Mouse (Mus musculus) midbrain, postnatal 0 days (tissue): ENCODE results near the gene Sdk2. TPM values are rescaled to one million over a fixed set of nuclear protein-coding genes. Genes with fewer than 3 reads are reported as not detected.
A peak's percentile ranks its signal among the peaks of the same experiment; 100 is the strongest.

ENCODE experiments used
- ATAC-seq: fragments of 200-750 bp; cut with Nextera tagmentation; 2 replicates; pipeline ENCODE4 v1.8.0; 2017; ENCODE audit warnings: moderate number of reproducible peaks, mild to moderate bottlenecking, moderate TSS enrichment, moderate library complexity; ENCODE audit not compliant: low FRiP score
- DNase-seq: peaks from one replicate; pipeline ENCODE4 v3.0.0-alpha.2; 2015; ENCODE audit warnings: low spot score
- H3K27ac ChIP-seq: fragments of 300-500 bp; sonication (generic); 2 replicates; pipeline ENCODE4 v1.5.1; 2014; ENCODE audit warnings: low read depth, mild to moderate bottlenecking, low read length, mixed read lengths
- H3K27me3 ChIP-seq: fragments of 300-500 bp; sonication (generic); 2 replicates; pipeline ENCODE4 v1.6.1; 2014; ENCODE audit warnings: low read length, control low read depth, mixed read lengths; ENCODE audit not compliant: insufficient read depth
- H3K36me3 ChIP-seq: fragments of 300-500 bp; sonication (generic); 2 replicates; pipeline ENCODE4 v1.6.1; 2014; ENCODE audit warnings: low read length, control low read depth, mixed read lengths; ENCODE audit not compliant: insufficient read depth
- H3K4me1 ChIP-seq: fragments of 300-500 bp; sonication (generic); 2 replicates; pipeline ENCODE4 v1.6.1; 2014; ENCODE audit warnings: mild to moderate bottlenecking, control low read depth, antibody characterized with exemption, low read length, mixed read lengths; ENCODE audit not compliant: insufficient read depth
- H3K4me2 ChIP-seq: fragments of 300-500 bp; sonication (generic); 2 replicates; pipeline ENCODE4 v1.6.1; 2014; ENCODE audit warnings: low read depth, mild to moderate bottlenecking, low read length, mixed read lengths; ENCODE audit not compliant: poor library complexity, severe bottlenecking
- H3K4me3 ChIP-seq: fragments of 300-500 bp; sonication (generic); 2 replicates; pipeline ENCODE4 v1.5.1; 2014; ENCODE audit warnings: low read depth, mild to moderate bottlenecking, low read length, moderate library complexity
- H3K9ac ChIP-seq: fragments of 300-500 bp; sonication (generic); replicated peaks from 2 replicates; pipeline ENCODE4 v1.6.1; 2014; ENCODE audit warnings: mild to moderate bottlenecking, low read length, moderate library complexity, mixed read lengths; ENCODE audit not compliant: poor library complexity, severe bottlenecking
- H3K9me3 ChIP-seq: fragments of 300-500 bp; sonication (generic); 2 replicates; pipeline ENCODE4 v1.6.1; 2016; ENCODE audit warnings: low read length, control low read depth
- CTCF ChIP-seq: IDR thresholded peaks from 2 replicates; pipeline ENCODE4 v1.5.1; 2016; ENCODE audit warnings: antibody characterized with exemption, mild to moderate bottlenecking
- WGBS: fragments of 180-500 bp; shearing (Covaris S2); extraction: QIAGEN DNeasy Blood & Tissue Kit; methylation state at CpG from one replicate; pipeline ENCODE4 v1.1.7; 2014; 5-methylcytosine and 5-hydroxymethylcytosine counted together
- polyA plus RNA-seq: library from polyadenylated mRNA; unstranded; fragments of >200 nt; fragmentation: Nextera tagmentation; extraction: Ambion mirVana; gene quantifications from 2 replicates; pipeline ENCODE4 v1.2.1, GENCODE M21; 2015
- total RNA-seq: library from RNA; depleted of rRNA; stranded (reverse); fragments of >200 nt; gene quantifications from 2 replicates; pipeline ENCODE4 v1.2.3, GENCODE M21; 2014

Gene Sdk2
- total and polyA plus RNA-seq, 2 experiments from 2014 or later = 2.5 to 26.1 TPM

DNA sequence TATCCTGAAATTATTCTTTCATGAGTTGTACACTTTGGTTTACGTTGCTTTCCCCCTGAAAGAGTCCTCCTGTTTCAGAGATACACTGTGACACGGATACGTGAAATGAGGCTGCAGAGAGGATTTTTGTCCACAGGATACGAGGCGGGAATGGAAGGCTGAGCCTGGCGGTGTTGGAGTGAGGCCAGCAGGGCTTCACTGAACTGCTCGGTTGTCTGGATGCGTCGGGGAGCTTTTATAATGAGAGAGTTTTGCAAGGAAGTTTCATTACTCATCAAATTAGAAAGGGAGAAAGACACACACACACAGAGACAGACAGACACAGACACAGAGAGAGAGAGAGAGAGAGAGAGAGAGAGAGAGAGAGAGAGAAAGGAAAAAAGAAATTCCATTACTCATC, 13.8 kb upstream of the Sdk2 start:
- DNase-seq (peak; percentile 55), ATAC-seq (no peak)
- 53% methylated on average over 9 of the region's 9 CpGs for WGBS
- Histone ChIP-seq H3K27me3 (no peaks in the 10 kb centered on the region), H3K27ac (no peak overlapping the region), H3K36me3 (no peaks in the 10 kb centered on the region), H3K9me3 (no peaks in the 10 kb centered on the region), H3K4me1 (no peaks in the 10 kb centered on the region; the same call in 1 of the 2 replicates), H3K4me3 (no peak overlapping the region), H3K4me2 (no peak overlapping the region), H3K9ac (no peak overlapping the region)
- TF ChIP-seq CTCF = no peak

DNA sequence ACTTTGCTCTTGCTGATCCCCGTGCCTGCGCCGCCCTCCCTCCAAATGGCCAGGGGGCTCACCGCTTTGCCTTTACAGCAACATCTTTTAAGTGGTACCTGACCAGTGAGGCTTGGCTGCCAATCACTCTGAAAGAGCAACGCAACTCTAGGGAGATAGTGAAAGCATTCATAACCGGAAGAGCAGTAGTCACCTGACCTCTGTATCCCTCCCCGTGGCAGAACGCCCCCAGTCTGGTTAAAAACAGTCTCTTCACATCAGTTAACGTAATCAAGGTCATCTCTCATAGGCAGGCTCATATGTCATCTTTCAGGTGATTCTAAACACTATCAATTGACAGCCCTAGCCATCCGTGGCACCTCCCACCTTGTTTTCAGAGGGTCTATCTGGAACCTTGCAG, 5.8 kb upstream of the Sdk2 start:
- no peaks in the 10 kb centered on the region for H3K36me3 ChIP-seq
- H3K4me2 ChIP-seq = no peak overlapping the region
- H3K9me3 ChIP-seq = no peaks in the 10 kb centered on the region
- no peak for ATAC-seq
- H3K4me1 ChIP-seq = no peaks in the 10 kb centered on the region
- H3K27ac ChIP-seq = no peak overlapping the region
- no peak for TF ChIP-seq CTCF
- WGBS = 84% methylated on average over 10 of the region's 10 CpGs
- H3K4me3 ChIP-seq = no peak overlapping the region
- no peak overlapping the region for H3K9ac ChIP-seq
- DNase-seq = no peak
- no peaks in the 10 kb centered on the region for H3K27me3 ChIP-seq

DNA sequence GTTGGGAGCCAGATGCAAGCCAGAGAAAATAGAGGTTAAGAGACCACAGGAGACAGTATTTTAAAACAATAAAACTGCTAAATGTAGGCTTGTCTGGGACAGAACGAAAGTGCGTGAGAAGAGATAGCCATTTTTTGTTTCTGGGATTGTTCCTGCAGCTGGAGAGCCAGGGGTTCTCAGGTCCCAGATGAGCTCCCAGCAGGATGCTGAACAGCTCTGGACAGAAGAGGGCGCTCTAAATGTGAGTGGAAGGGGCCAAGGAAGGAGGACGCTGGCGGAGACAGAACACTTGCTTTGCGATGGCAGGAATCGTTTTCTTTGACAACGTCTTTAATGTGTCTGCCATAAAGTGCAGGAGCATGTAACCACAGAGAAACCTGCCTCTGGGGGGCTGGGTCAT, 5.2 kb upstream of the Sdk2 start:
- no peak overlapping the region for H3K4me2 ChIP-seq
- H3K4me3 ChIP-seq = no peak overlapping the region
- H3K9ac ChIP-seq = no peak overlapping the region
- no peaks in the 10 kb centered on the region for H3K27me3 ChIP-seq
- no peaks in the 10 kb centered on the region for H3K9me3 ChIP-seq
- ATAC-seq = no peak
- DNase-seq = no peak
- peak; percentile 63 for TF ChIP-seq CTCF
- H3K36me3 ChIP-seq = no peaks in the 10 kb centered on the region
- no peaks in the 10 kb centered on the region for H3K4me1 ChIP-seq
- H3K27ac ChIP-seq = no peak overlapping the region
- WGBS = 33% methylated on average over 8 of the region's 8 CpGs

DNA sequence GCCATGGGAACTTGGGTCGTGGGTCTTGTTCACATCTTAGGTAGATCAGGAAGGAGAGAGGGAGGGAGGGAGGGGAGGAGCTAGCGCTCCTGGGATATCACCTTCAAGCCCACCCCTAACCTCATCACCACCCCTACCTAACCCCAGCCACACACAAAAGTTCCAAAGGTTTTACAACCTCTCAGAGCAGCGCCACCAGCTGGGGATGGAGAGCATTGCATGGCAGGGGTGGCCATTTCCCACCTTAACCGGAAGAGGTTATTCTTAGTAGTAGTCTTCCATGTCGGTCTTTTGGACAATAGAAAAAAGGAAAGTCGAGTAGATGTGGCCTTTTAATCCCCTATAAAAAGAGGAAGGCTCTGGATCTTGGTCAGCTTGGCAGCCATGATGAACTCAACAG, 4.0 kb upstream of the Sdk2 start:
- 67% methylated on average over 6 of the region's 6 CpGs for WGBS
- Histone ChIP-seq H3K4me2 (no peak overlapping the region), H3K9me3 (no peaks in the 10 kb centered on the region), H3K4me3 (no peak overlapping the region), H3K27ac (no peak overlapping the region), H3K27me3 (no peaks in the 10 kb centered on the region), H3K36me3 (no peaks in the 10 kb centered on the region), H3K9ac (no peak overlapping the region), H3K4me1 (no peaks in the 10 kb centered on the region)
- no peak for DNase-seq
- no peak for ATAC-seq
- peak; percentile 55 for TF ChIP-seq CTCF

DNA sequence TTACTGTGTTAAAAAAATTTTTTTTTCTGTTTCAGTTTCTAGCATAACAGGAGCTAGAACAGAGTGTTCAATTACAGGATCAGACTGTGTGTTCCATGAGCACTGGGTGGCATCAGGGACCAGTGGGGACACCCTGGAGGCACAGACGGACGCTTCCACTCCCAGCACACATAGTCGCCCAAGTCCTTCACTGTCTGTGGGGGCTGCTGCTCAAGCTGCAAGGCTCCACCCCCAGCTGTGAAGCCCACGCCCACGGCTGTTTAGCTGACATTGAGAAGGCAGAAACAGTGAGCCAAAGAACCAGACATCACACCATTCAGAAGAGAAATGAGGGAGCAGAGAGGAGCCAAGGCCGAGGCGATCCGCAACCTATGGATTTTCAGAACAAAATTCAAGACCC, 3.3 kb upstream of the Sdk2 start:
- no peak for TF ChIP-seq CTCF
- H3K4me3 ChIP-seq = no peak overlapping the region
- DNase-seq = no peak
- WGBS = 71% methylated on average over 8 of the region's 8 CpGs
- H3K27ac ChIP-seq = no peak overlapping the region
- H3K4me2 ChIP-seq = no peak overlapping the region
- 0 out of 2 replicates have a peak, but pooled peaks cover 2% of the 10 kb centered on the region for H3K4me1 ChIP-seq
- H3K27me3 ChIP-seq = no peaks in the 10 kb centered on the region
- no peak overlapping the region for H3K9ac ChIP-seq
- no peaks in the 10 kb centered on the region for H3K9me3 ChIP-seq
- no peaks in the 10 kb centered on the region for H3K36me3 ChIP-seq
- no peak for ATAC-seq

DNA sequence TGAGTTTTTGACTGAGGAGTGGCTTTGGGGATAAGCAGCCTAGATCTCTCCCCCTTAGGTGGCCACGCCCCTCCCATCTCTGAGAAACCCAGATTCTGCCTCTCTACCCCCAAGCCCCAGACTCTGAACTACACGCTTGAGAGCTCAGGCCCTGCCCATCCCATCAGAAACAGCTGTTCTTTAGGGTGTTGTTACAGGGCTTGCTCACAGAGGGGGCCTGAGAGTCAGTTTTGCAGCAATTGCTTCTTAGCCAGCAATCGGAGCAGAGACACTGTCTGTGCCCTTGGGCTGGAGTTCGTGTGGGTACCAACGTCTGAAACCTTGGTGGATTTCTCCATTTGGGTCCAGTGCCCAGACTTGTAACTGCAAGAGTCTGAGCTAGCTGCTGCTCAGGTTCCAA, 1.5 kb upstream of the Sdk2 start:
- ATAC-seq (no peak), DNase-seq (peak; percentile 86)
- H3K36me3 ChIP-seq = no peaks in the 10 kb centered on the region
- H3K4me1 ChIP-seq = peaks cover 11% of the 10 kb centered on the region; the same call in 1 of the 2 replicates
- no peak overlapping the region for H3K4me2 ChIP-seq
- WGBS = 2% methylated on average over 5 of the region's 5 CpGs
- peak; percentile 83 for TF ChIP-seq CTCF
- H3K4me3 ChIP-seq = no peak overlapping the region
- no peak overlapping the region for H3K9ac ChIP-seq
- no peak overlapping the region for H3K27ac ChIP-seq
- H3K27me3 ChIP-seq = no peaks in the 10 kb centered on the region
- no peaks in the 10 kb centered on the region for H3K9me3 ChIP-seq
